Mouse (Mus musculus): Measurements from ENCODE around the gene Limch1.
A peak's percentile ranks its signal among the peaks of the same experiment; 100 is the strongest.

Limch1 gene

DNA sequence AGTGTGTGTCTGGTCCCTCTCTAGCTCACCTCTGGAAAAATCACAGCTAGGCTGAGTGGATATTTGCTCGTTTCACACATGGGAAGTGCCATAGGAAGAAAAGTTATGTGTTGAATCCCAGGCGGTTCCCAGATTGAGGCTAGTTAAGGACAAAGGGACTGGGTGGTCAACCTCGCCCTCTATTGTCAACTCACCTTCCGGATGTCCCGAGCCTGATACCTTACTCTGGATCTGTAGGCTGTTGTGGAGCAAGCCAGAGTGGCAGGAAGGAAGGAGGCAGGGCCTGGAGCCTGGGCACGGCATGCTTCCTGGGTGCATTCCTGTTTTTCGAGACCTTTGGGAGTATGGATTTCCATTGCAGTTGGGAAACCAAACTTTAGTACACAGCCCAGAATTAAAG lies 243.9 kb downstream of the Limch1 start:
- no peak for DNase-seq

DNA sequence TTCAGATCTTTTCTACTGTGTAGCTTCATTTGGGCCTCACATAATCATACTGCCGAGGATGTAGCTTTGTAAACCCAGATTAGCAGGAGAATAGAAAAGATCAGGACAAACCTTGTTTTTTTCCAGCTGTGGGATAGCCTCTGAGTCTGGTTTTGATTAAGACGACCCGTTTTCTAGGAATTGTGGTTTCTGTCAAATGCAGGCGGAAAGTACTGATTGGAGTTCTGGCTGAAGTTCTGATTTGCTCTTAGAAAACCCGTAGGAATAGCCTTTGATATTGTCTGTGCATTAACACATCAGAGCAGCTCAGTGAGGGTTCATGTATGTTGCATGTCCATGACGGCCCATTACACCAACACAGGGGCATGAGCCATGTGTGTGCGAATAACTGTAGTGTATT lies 246.8 kb downstream of the Limch1 start:
- DNase-seq: no peak

- DNase-seq: no peak
These were observed 247.4 kb downstream of the Limch1 start for GRCm38 (mm10) chr5:66993076-66993475.

- DNase-seq: no peak
These were observed 250.5 kb downstream of the Limch1 start for GRCm38 (mm10) chr5:66996124-66996523.

DNA sequence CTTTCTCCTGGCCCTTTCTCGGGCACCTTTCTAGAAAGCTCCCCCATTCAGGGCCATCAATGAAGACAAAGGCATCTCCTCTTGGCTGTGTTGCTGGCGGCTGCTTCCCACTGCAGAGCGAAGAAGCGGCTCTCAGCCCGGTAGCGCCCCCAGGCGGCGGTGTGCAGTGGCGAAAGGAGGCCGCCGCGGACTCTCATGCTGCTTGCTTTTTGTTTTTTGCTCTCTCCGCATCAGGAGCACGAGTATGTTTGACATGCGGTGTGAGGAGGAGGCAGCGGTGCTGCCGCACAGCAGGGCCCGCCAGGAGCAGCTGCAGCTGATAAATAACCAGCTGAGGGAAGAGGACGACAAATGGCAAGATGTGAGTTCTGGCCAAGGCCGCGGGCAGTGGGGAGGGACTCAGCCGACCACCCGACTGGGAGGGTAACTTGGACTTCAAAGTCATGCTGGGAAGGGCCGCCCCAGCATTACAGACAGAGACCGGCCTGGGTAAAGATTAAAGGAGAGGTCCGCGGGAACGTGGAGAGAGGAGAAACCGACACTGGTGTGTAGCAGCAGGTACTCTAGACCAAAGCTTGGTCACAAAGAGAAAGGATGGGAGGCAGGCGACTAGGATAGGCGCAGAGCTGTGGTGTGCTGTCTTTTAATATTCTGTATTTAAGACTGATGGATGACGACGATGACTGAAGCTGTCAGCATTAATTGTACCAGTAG lies 251.4 kb downstream of the Limch1 start:
- DNase-seq: peak; percentile 66

GRCm38 (mm10) chr5:66997600-66997930 lies 251.9 kb downstream of the Limch1 start:
- no peak for DNase-seq

GRCm38 (mm10) chr5:66998341-66998740 lies 252.7 kb downstream of the Limch1 start:
- DNase-seq: no peak

DNA sequence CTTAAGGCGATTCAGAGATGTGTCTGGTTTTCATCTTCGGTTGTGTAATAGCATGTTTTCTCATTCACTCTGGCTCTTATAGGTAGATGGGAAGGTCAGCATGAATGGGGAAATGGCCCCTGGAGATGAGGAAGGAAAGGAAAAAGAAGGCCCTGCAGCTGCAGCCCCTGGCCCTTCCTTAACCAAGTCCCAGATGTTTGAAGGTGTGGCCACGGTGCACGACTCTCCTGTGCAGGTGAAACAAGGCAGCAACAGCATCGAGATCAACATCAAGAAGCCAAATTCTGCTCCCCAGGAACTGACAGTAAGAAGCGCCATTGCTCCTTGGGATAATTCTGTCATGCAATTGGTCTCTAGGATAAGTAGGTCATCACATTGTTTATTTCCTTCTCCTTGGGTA lies 256.7 kb downstream of the Limch1 start:
- no peak for DNase-seq

DNA sequence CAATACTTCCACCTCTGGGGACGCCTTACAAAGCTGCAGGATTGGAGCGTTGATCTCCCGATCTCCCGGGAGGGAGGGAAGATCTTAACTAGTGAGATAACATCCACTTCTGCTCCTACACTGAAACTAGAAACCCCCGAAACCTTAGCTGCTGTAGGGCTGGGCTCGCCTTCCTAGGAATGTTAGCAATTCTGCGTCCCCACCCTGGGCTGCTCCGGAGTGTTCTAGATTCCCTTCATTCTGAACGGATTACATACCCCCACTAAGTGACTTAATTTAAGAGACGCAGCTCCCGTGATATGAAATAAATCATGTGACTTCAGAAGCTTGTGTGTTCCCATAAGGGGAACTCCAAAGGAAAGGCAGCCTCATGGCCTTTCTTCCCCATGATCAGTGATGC lies 259.0 kb downstream of the Limch1 start:
- DNase-seq: no peak

DNA sequence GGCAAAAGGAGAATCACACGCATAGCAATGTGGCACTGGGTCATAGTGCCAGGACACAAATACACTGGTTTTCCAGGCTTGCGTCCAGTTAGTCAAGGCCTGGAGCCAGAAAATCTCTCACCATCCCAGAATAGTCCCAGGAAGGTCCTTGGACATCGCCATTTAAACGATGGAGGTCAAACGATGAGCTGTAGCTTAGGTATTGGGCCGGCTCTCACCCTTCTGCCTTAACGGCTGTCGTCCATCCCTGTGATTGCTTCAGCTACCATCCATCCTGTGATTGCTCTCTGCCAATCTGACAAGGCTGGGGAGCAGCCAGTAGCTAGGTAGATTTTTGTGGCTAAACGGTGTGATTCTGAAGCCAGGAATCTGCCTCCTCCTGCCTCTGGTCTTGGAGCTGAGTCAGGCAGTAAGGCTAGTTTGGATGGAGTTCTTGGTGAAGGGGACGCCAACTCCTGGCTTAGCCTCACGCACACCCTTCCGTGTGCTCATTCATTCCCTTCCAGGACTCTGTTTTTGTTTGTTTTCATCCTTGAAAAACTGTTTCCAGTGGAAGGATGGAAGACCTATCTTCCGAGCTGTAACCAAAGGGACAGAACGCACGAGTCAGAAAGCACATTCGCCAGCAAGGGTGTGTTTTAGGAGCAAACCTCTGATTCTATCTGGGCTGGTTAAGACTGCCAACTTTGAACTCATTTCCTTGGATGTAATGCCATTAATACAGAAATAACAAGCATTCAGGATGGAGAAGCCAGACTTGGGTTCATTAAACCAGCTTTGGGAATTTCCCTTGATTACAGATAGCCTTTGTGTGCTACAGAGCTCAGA lies 265.6 kb downstream of the Limch1 start:
- no peak for DNase-seq

- DNase-seq: no peak
These were observed 266.4 kb downstream of the Limch1 start for GRCm38 (mm10) chr5:67011985-67012384.

- no peak for DNase-seq
These were observed 268.3 kb downstream of the Limch1 start for GRCm38 (mm10) chr5:67013926-67014325.

GRCm38 (mm10) chr5:67016450-67016849 lies 270.8 kb downstream of the Limch1 start:
- DNase-seq: peak; percentile 76

- no peak for DNase-seq
These were observed 278.9 kb downstream of the Limch1 start for GRCm38 (mm10) chr5:67024459-67025050.

GRCm38 (mm10) chr5:67025095-67025494 lies 279.5 kb downstream of the Limch1 start:
- DNase-seq: no peak

DNA sequence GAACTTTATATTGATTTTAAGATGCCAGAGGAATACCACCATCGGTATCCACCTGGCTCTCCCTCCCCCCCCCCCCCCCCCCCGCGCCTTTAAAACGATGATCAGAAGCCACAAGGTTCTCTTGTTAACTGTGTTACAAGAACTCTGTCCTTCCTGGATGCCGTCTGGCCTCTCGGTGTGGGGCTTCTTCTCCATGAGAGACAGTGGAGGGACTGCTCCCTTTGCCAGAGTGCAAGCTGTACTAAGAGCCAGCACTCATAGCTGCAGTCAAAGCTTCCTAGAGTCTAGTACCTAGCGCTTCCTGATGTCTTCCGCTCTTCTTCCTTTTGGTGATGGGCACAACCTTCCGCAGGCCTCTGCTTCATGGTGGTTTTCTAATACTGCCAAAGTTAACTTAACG lies 280.0 kb downstream of the Limch1 start:
- no peak for DNase-seq

GRCm38 (mm10) chr5:67028786-67029185 lies 283.2 kb downstream of the Limch1 start:
- DNase-seq: no peak

DNA sequence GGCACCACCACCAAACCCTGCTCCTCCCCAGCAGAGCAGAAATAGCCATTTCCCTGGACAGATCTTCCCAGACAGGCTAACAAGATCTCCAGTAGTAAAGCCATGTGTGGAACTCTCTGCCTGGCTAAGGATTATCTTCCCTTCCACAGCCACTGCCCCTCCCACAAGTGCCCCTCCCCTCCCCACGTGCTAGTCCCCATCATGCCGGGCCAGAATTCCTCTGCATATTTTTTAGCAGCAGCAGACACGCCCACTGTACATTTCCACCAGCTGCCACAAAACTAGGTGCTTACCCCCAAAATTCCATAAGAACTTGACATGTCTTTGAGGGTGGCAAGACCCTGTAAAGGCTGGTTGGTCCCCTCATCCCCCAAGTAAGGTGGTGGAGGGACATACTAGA lies 284.3 kb downstream of the Limch1 start:
- DNase-seq: no peak

GRCm38 (mm10) chr5:67032601-67033000 lies 287.0 kb downstream of the Limch1 start:
- DNase-seq: no peak

- DNase-seq: no peak
These were observed 298.3 kb downstream of the Limch1 start for GRCm38 (mm10) chr5:67043932-67044331.

DNA sequence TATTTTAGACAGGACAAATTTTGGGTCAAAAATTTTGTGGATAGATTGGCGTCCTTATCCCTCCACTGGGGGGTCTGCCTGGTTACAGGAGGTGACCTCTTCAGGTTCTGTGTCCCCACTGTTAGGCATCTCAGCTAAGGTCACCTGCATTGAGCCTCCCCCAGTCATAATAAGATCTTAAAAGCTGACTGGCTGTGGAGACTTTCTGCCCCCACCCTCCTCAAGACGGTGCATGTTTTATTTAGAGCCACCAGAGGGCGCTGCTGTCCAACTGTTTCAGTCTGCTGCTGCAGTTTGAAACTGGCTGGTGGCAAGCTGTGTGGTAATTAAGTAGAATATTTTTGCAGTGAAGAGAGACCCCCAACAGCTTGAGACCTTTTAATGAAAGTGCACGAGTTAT lies 302.4 kb downstream of the Limch1 start:
- DNase-seq: peak; percentile 53

- DNase-seq: no peak
These were observed 312.2 kb downstream of the Limch1 start for GRCm38 (mm10) chr5:67057803-67058202.

DNA sequence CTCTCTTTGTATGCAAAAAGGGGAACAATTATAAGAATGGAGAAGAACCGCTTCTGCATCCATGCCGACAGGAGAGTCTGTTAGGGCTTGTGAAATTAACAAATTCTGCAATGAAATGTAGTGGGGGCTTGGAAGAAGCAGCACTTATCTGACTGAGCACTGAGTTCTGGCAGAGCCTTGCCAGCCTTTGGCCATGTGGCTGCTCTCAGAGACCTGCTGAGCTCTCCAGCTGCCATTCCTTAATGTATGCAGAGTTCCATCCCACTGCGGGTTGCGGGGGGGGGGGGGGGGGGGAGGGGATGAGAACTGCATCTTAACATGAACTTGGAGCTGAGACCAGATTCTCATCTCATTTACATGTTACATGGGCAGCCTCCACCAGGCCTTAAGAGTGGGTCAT lies 314.9 kb downstream of the Limch1 start:
- no peak for DNase-seq

DNA sequence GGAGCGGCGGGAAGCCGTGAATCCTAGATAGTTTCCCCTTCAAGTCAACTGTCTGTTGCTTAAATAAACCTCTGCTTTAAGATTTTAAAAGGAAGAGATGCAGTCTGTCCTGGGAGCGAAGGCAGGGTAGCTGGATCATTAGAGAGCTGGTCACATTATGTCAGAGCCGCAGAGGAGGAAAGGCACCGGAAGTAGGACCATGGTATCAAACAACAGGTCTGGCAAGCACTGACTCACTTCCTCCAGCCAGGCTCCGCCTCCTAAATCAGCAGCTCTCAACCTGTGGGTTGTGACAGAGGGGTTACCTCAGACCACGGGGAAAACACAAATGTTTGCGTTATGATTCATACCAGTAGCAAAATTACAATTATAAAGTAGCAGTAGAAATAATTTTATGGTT lies 318.0 kb downstream of the Limch1 start:
- no peak for DNase-seq

All from thymus, postnatal 4 days (tissue).